Mouse (Mus musculus) hindbrain, embryonic 16.5 days (tissue): ENCODE measurements around the gene Olfr1440. TPM values are rescaled to one million over a fixed set of nuclear protein-coding genes. Genes with fewer than 3 reads are reported as not detected.

Experiments
- ATAC-seq: fragments of 200-750 bp; cut with Nextera tagmentation; 2 replicates; pipeline ENCODE4 v1.8.0; 2017; ENCODE audit warnings: moderate TSS enrichment, moderate library complexity
- H3K27ac ChIP-seq: fragments of 300-500 bp; sonication (generic); 2 replicates; pipeline ENCODE4 v1.5.1; 2014; ENCODE audit warnings: low read depth, mild to moderate bottlenecking, control low read depth, low read length, moderate library complexity
- H3K27me3 ChIP-seq: fragments of 300-500 bp; sonication (generic); replicated peaks from 2 replicates; pipeline ENCODE4 v1.6.1; 2014; ENCODE audit warnings: low read length; ENCODE audit not compliant: control insufficient read depth, insufficient read depth
- H3K36me3 ChIP-seq: fragments of 300-500 bp; sonication (generic); 2 replicates; pipeline ENCODE4 v1.6.1; 2014; ENCODE audit warnings: mild to moderate bottlenecking, low read length, moderate library complexity, mixed read lengths; ENCODE audit not compliant: control insufficient read depth, insufficient read depth
- H3K4me1 ChIP-seq: fragments of 300-500 bp; sonication (generic); 2 replicates; pipeline ENCODE4 v1.6.1; 2014; ENCODE audit warnings: low read depth, low read length; ENCODE audit not compliant: control insufficient read depth, insufficient read depth
- H3K4me2 ChIP-seq: fragments of 300-500 bp; sonication (generic); 2 replicates; pipeline ENCODE4 v1.6.1; 2014; ENCODE audit warnings: mild to moderate bottlenecking, low read length, control low read depth, moderate library complexity
- H3K4me3 ChIP-seq: fragments of 300-500 bp; sonication (generic); 2 replicates; pipeline ENCODE4 v1.5.1; 2014; ENCODE audit warnings: mild to moderate bottlenecking, low read length, control low read depth, moderate library complexity
- H3K9ac ChIP-seq: fragments of 300-500 bp; sonication (generic); 2 replicates; pipeline ENCODE4 v1.6.1; 2014; ENCODE audit warnings: low read depth, mild to moderate bottlenecking, control low read depth, low read length, moderate library complexity
- H3K9me3 ChIP-seq: fragments of 300-500 bp; sonication (generic); 2 replicates; pipeline ENCODE4 v1.6.1; 2014; ENCODE audit warnings: mild to moderate bottlenecking, low read length, moderate library complexity; ENCODE audit not compliant: control insufficient read depth
- WGBS: fragments of 180-500 bp; shearing (Covaris S2); extraction: QIAGEN DNeasy Blood & Tissue Kit; methylation state at CpG from one replicate; pipeline ENCODE4 v1.1.7; 2014; 5-methylcytosine and 5-hydroxymethylcytosine counted together
- polyA plus RNA-seq: library from polyadenylated mRNA; unstranded; fragments of >200 nt; fragmentation: Nextera tagmentation; extraction: Ambion mirVana; gene quantifications from 2 replicates; pipeline ENCODE4 v1.2.1, GENCODE M21; 2015

Gene Olfr1440
- polyA plus RNA-seq, result not detected in 2 replicates

- H3K4me2 ChIP-seq, result no peak within 1 kb of the TSS
- 88% methylated on average over 2 of the region's 2 CpGs for WGBS
- no peak for ATAC-seq
Observed at GRCm38 (mm10) chr19:12386979-12387378, at the start of gene Olfr1440. TSS of gene Olfr1440 (plus strand) at chr19:12387279.

GRCm38 (mm10) chr19:12373004-12373403 lies 14.1 kb upstream of the Olfr1440 start:
- Histone ChIP-seq H3K9me3 (no peaks in the 10 kb centered on the region), H3K27ac (no peak overlapping the region), H3K4me3 (no peak overlapping the region), H3K4me2 (no peak overlapping the region), H3K27me3 (no peaks in the 10 kb centered on the region), H3K4me1 (no peaks in the 10 kb centered on the region), H3K9ac (no peak overlapping the region), H3K36me3 (no peaks in the 10 kb centered on the region)
- ATAC-seq, result no peak
- WGBS, result 85% methylated on average over 3 of the region's 3 CpGs

More at GRCm38 (mm10) chr19:12386979-12387378, at the start of gene Olfr1440:
- no peak within 1 kb of the TSS for H3K9ac ChIP-seq
- no peaks in the 10 kb centered on the region for H3K27me3 ChIP-seq
- no peaks in the 10 kb centered on the region for H3K4me1 ChIP-seq
- H3K9me3 ChIP-seq, result no peaks in the 10 kb centered on the region
- no peak within 1 kb of the TSS for H3K27ac ChIP-seq
- no peak within 1 kb of the TSS for H3K4me3 ChIP-seq
- no peaks in the 10 kb centered on the region for H3K36me3 ChIP-seq

DNA sequence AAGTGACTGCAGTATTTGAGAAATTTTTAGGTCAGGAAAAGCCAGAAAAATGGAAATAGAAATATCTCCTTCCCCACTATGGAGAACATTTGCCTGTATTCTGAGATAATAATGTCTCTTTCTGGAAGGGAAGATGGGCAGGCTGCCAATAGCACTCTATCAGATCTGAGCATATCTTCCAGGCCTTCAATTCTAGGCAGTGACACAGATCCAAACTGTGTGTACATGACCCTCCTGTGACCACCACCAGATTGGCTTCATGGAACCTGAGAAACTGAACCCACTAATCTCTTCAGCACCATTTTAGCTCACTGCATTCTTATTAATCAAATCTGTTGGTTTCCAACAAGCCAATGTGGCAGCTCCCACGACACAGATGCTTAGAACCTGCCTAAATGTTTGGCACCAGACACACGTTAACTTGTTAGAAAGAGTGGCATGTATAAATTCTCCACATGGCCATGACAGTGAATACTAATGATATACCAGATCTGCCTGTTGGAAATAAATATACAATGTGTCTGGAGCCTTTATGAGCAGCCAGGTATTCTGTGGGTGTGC lies 12.5 kb upstream of the Olfr1440 start:
- H3K4me2 ChIP-seq, result no peak overlapping the region
- no peak overlapping the region for H3K27ac ChIP-seq
- H3K27me3 ChIP-seq, result no peaks in the 10 kb centered on the region
- no peak for ATAC-seq
- H3K36me3 ChIP-seq, result no peaks in the 10 kb centered on the region
- H3K9me3 ChIP-seq, result no peaks in the 10 kb centered on the region
- H3K9ac ChIP-seq, result no peak overlapping the region
- no peaks in the 10 kb centered on the region for H3K4me1 ChIP-seq
- 58% methylated on average over 2 of the region's 2 CpGs for WGBS
- no peak overlapping the region for H3K4me3 ChIP-seq

DNA sequence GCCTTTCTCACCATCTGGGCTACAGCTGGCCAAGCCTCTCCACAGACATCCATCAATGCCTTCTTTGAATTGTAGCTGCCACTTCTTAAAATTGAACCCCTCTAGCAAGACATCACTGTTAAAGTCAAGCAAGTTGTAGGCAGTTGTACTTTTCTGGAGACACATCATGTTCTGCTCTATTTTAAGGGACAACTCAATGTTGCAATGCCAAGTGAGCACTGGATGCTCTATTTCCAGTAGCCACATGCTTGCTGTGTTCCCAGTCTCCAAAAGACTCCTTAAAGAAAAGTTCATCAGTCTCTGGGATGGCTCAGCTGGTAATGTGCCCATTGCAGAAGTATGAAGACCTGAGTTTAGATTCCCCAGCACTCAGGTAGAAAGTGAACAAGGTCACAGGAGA lies 26.7 kb downstream of the Olfr1440 start:
- Histone ChIP-seq H3K4me2 (no peak overlapping the region), H3K27ac (no peak overlapping the region), H3K9me3 (no peaks in the 10 kb centered on the region), H3K9ac (no peak overlapping the region), H3K4me1 (no peaks in the 10 kb centered on the region), H3K27me3 (no peaks in the 10 kb centered on the region), H3K36me3 (no peaks in the 10 kb centered on the region), H3K4me3 (no peak overlapping the region)
- no peak for ATAC-seq

DNA sequence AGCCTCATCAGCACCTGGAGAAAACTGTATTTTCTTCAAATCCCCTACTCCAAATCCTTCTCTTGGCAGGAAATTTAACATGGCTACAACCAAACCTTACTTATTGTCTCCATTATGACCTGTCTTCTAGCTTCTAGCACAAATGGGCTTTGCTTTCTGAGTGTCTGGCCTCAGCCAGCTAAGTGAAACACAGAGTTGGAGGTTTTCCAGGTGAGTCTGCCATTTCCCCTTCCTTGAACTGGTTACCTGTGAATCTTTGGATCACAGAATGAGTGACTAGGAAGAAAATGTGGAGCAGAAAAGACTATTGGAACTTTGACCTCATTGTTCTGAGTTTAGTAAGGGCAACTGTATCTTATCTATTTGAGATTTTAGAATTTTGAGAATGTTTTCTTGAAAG lies 30.3 kb downstream of the Olfr1440 start, which contains the start of gene Olfr1441:
Gene Olfr1441 (plus strand): TSS at position 73 of the 400 bp plus-strand sequence.
- Histone ChIP-seq H3K4me3 (no peak within 1 kb of the TSS), H3K9me3 (no peaks in the 10 kb centered on the region), H3K27ac (no peak within 1 kb of the TSS), H3K9ac (no peak within 1 kb of the TSS), H3K36me3 (no peaks in the 10 kb centered on the region), H3K27me3 (no peaks in the 10 kb centered on the region), H3K4me2 (no peak within 1 kb of the TSS), H3K4me1 (no peaks in the 10 kb centered on the region)
- ATAC-seq, result no peak

DNA sequence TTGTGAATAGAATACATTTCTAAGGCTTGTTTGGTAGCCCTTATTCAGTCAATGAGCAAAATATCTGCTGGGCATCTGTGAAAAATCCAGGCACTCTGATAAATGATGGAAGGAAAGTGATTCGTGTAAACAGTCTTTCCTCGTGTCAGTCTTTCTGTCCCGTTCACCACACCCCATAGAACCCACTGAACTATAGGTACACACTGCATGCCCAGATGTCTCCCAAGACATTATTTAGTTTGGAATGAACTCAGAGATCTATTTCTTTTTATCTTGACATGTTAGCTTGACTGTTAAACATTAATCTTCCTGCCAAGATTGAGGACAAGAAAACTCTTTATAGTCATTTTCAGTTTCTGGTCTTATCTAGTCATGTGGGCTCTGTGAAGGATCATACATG lies 31.2 kb downstream of the Olfr1440 start:
- Histone ChIP-seq H3K4me1 (no peaks in the 10 kb centered on the region), H3K9me3 (no peaks in the 10 kb centered on the region), H3K27me3 (no peaks in the 10 kb centered on the region), H3K4me3 (no peak overlapping the region), H3K9ac (no peak overlapping the region), H3K27ac (no peak overlapping the region), H3K4me2 (no peak overlapping the region), H3K36me3 (no peaks in the 10 kb centered on the region)
- WGBS, result 83% methylated on average over 3 of the region's 3 CpGs
- ATAC-seq, result no peak

GRCm38 (mm10) chr19:12420555-12420954 lies 33.5 kb downstream of the Olfr1440 start:
- no peak overlapping the region for H3K9ac ChIP-seq
- no peaks in the 10 kb centered on the region for H3K36me3 ChIP-seq
- H3K4me1 ChIP-seq, result no peaks in the 10 kb centered on the region
- H3K4me3 ChIP-seq, result no peak overlapping the region
- H3K27ac ChIP-seq, result no peak overlapping the region
- WGBS, result 75% methylated on average over 6 of the region's 6 CpGs
- H3K27me3 ChIP-seq, result no peaks in the 10 kb centered on the region
- no peak for ATAC-seq
- no peak overlapping the region for H3K4me2 ChIP-seq
- no peaks in the 10 kb centered on the region for H3K9me3 ChIP-seq

GRCm38 (mm10) chr19:12421680-12422079 lies 34.6 kb downstream of the Olfr1440 start:
- no peaks in the 10 kb centered on the region for H3K27me3 ChIP-seq
- H3K36me3 ChIP-seq, result no peaks in the 10 kb centered on the region
- 86% methylated on average over 1 of the region's 1 CpGs for WGBS
- no peaks in the 10 kb centered on the region for H3K9me3 ChIP-seq
- no peak overlapping the region for H3K9ac ChIP-seq
- ATAC-seq, result no peak
- H3K4me1 ChIP-seq, result no peaks in the 10 kb centered on the region
- no peak overlapping the region for H3K4me2 ChIP-seq
- no peak overlapping the region for H3K27ac ChIP-seq
- H3K4me3 ChIP-seq, result no peak overlapping the region

DNA sequence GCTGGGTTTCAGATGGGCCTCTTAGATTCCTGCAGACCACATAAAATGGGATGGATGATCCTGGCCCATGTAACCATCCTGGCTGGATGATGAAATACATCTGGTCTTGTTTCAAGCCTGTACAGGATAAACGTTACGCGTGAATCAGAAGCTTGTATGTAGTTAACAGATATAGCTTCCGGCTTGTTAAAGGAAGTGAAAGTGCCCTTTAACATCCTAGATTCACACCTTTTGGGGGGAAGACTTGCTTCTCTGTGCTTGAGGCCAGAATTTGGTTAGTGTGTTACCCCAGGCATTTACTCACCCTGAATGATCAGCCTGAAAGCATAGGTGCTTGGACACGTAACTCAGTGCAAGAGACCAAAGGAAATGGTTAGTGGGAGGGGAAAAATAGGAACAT lies 40.0 kb downstream of the Olfr1440 start:
- Histone ChIP-seq H3K4me3 (no peak overlapping the region), H3K27ac (no peak overlapping the region), H3K9me3 (no peaks in the 10 kb centered on the region), H3K4me2 (no peak overlapping the region), H3K9ac (no peak overlapping the region), H3K36me3 (no peaks in the 10 kb centered on the region), H3K4me1 (no peaks in the 10 kb centered on the region), H3K27me3 (no peaks in the 10 kb centered on the region)
- ATAC-seq, result no peak
- WGBS, result 93% methylated on average over 5 of the region's 5 CpGs

GRCm38 (mm10) chr19:12427605-12428004 lies 40.5 kb downstream of the Olfr1440 start, which contains the start of gene Pfpl:
TSS of gene Pfpl (plus strand) at chr19:12427905.
- Histone ChIP-seq H3K9ac (no peak within 1 kb of the TSS), H3K27ac (no peak within 1 kb of the TSS), H3K36me3 (no peaks in the 10 kb centered on the region), H3K4me3 (no peak within 1 kb of the TSS), H3K4me1 (no peaks in the 10 kb centered on the region), H3K4me2 (no peak within 1 kb of the TSS), H3K9me3 (no peaks in the 10 kb centered on the region), H3K27me3 (no peaks in the 10 kb centered on the region)
- ATAC-seq, result no peak
- 96% methylated on average over 6 of the region's 6 CpGs for WGBS
